Mouse (Mus musculus) NIH3T3 (cell line): ENCODE data around the gene Eif2d.

ENCODE experiments used
- DNase-seq: peaks from one replicate; pipeline ENCODE4 v3.0.0-alpha.2; 2012; ENCODE audit warnings: low read depth

The Eif2d gene

DNA sequence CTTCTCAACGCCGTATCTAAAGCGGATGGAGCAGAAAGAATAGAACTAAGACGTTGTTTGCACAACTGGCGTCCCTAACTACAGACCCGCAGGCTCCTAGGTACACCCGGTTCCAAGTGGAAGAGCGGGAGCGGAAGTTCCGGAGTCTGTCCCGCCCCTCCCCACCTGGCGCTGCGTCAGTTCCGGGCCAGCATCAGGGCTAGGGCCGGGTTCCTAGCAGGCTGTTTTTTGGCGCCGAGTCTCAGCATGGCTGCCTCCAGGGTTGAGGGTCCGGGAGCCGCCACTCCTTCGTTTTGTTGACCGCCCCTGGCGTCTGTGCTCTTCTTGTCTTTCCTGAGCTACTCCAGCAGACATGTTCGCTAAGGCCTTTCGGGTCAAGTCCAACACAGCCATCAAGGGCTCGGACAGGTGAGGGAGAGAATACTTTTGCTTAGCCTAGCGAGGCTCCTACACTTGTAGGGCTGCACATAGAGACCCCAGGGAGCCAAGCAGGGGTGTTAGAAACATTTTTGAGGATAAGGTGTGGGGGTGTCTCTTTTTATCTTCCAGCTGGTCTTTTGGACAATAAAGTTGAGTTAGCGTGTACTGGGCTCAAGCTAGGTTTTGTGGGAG lies at the start of gene Eif2d:
Eif2d (plus strand) TSS at position 164 of the 612 bp plus-strand sequence.
- DNase-seq: peak; percentile 93

DNA sequence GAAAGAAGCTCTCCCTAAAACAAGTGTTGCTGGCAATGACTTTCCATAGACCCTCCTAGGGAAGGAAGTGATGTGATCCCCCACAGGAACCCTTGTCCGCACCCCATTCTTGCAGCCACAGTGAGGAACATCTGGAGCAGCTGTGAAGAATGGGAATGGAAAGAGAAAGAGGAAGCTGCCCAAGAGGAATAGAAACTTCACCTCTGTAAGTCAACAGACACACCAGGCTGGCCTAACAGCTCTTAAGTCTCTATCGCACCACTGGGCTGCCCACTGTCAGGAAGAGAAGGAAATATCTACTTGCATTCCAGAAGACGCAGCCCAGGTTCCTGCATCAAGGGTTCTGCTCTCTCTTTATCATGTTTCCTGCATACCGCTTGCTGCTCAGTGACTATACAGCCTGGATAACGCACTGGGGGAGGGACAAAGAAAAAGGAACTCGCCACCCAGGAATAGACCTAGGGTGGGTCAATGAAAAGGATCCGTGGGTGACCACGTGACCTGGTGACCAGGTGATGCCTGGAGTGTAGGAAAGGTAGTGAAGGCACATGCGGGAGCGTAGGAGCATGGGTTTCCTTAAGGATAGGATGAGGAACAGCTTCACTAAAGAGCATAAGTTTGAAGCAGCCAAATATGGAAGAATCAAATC lies 49.1 kb upstream of the Eif2d start:
- no peak for DNase-seq

DNA sequence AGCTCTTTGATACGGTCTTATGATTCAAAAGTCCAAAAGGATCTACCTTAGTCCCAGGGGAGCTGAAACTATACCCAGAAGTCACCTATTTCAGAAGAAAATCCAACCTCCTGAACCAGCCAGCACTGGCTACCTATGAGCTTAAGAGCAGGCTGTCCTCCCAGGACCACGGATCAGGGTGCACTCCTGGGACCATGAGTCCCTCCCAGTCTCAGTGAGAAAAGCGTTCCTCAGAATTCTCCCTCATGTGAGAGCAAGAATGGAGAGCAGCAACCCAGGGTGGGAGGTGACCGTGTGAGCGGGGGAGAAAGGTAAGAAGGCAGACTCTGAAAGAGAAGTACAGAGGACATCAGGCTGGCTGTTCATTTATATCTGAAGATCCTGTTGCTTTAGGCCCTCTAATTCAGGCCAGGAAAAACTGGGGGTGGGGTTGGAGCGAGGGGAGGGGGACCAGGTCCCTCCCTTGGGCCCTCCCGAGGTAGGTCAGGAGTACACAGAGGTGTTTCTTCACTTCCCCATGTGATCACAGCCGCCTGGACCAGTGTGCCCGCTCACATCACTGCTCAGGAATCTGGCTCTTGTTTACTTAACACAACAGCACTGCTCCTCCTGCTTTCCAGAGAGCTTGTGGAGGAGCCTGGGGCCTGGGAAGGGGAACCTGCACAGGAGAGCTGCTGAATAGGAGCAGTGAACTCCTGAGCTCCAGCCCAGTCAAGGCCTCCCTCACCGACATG lies 45.2 kb upstream of the Eif2d start:
- DNase-seq: peak; percentile 88

DNA sequence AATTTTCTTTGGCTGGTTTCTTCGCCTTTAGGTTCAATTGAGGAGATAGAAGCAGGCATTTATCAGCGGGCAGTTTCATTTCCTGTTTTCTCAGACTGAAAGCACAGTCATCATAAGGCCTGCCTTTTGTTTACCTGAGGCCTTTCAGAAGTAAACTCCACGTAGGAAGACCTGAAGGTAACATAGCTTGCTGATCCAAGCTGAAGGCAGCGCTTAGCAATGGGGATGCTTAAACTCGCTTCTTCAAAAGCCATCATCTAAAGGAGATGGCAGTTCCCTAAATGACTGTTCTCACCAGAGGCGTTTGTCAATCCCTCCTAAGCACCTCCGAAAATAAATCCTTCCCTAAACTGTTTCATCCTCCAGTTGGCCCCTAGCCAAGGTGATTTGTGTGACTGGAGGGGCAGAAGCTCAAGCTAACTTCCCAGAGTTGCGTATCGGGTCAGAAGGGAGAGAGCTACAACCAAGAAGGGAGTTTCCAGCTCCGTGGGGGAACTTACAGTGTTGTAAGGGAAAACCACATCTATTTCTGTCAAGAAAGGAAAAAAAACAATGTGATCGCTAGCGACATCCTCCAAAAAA lies 42.4 kb upstream of the Eif2d start:
- DNase-seq: peak; percentile 78

DNA sequence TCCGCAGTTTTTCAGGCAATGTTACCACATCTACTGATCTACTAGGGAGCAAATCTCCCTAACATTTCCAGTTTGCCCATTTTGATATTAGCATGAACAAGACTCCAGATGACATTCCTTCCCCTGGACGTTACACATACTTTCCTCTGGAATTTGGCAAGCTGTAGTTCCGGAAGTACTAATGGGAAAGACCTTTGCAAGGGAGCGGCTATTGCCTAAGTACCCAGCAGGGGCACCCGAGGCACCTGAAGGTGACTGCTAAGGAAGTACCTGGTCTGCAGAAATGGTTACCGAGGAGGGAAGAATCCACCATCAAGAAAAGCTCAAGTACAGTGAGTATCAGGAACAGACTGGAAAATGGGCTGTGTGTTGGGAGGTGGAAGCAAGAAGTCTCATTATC lies 40.4 kb upstream of the Eif2d start:
- DNase-seq: peak; percentile 76

DNA sequence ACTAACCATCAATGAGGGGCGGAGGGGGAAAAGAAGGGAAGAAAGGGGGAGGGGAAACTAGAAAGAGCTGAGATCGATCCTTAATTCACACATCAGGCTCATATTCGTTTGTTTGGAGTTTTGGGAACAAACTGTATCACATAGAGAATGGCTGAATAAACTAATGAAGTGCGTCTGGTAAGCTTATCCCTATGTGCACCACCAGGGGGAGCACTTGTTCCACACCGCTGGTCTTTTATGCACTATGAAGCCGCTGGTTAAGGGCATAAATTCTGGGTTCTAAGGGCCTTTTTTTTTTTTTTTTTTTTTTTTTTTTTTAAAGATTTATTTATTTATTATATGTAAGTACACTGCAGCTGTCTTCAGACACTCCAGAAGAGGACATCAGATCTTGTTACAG lies 37.0 kb upstream of the Eif2d start:
- peak; percentile 94 for DNase-seq

DNA sequence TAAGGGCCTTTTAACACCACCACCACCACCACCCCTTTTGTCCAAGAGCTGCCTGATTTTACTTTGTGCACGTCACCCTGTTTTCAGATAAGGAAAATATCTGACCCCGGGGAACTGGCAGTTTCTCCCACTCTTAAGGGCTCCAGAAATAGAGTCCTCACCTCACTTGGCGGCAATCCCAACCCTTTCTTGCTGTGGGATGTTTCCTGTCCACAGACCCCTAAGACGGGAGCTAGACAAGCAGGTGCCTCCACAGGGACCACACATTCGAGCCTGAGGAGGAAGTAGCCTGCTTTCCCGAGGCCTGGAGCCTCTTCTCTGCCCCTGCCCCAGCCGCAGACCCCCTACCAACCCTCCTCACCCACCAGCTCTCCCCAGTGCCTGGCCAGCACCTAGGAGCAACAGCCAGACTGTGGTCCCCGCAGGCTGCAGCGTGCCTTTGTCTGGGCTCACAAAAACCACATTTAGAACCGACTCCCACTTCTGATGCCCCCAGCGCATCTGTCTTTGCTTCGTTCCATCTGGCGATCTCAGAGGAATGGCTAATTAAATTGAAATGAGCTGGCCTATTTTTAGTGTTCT lies 36.5 kb upstream of the Eif2d start:
- DNase-seq: peak; percentile 41

DNA sequence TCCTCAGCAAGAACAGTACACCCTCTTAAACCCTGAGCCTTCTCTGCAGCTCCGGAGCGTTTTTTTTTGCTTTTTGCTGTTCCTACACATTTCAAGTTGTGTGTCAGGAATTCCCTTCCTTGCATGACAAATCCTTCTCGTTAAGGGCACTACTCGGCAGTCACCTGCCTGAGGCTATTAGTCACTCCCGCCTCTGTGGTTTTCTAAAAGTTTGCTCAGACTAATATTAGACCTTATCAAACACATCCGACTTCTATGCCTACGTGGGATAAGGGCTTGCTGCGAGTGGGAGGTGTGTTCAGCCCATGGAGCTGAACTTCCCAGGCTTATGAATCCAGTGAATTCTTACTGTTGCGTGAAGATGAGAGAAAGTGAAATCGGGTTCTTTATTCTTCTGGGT lies 34.5 kb upstream of the Eif2d start:
- DNase-seq: peak; percentile 66

DNA sequence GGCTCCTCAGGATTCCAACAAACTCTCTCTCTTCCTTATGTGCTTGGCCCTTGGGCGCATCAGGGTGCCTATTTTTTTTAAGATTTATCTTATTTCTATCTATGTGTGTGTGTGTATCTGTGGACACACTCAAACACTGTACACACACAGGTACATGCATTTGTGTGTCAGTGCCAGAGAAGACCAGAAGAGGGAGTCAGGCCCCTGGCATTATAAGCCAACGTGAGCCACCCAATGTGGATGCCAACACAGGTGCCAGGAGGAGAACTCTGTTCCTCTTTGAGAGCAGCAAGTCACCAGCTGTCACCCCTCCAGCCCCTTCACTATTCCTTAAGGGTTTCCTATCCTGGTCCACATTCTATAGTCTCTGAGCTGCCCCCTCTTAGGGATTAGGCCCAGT lies 34.0 kb upstream of the Eif2d start:
- peak; percentile 50 for DNase-seq

DNA sequence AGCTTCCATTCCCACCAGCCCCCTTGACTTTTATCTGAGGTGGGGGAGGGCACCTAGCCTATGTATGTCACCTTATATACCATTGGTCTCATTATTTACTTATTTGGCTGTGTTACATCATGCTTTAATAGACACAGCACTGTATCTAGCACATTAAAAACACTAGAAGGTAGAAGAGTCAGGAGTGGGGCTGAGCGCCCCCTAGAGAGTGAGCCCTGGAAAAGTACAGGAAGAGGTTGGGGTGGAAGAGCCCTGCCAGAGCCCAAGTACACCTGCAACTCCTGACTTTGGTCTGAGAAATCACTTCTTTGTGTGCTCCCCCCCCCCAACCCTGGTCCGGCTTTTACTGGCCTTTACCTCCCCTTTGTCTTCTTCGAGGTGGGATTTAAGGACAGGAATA lies 31.0 kb upstream of the Eif2d start:
- peak; percentile 37 for DNase-seq

DNA sequence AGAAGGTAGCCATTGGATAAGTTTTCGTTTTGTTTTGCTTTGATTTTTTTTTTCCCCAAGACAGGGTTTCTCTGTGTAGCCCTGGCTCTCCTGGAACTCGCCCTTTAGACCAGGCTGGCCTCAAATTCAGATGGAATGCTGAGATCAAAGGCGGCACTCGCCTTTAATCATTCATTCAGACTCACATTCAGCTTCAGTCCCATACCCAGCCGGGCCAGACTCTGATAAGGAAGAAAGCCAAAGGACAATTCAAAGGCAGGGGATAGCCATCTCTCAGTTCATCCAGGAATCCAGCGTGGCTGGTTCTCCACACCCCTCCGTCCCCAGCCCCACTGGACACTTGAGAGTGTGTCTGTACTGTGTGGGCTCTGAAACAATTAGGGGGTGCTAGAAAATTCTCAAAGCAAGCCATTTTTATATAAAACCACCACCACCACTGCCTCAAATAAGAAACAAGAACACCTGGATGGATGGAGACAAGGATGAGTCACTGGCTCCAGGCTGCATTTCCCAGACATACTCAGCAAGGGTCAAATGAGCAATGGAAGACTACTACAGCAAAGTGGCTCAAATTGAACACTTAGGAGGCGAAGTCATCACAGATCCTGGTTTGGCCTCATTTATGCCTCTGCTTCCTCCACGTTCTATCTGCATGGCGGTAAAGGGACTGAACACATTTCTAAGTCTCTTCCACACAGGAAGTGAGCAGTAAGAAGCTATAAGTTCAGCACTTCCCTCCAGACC lies 29.3 kb upstream of the Eif2d start:
- peak; percentile 54 for DNase-seq

DNA sequence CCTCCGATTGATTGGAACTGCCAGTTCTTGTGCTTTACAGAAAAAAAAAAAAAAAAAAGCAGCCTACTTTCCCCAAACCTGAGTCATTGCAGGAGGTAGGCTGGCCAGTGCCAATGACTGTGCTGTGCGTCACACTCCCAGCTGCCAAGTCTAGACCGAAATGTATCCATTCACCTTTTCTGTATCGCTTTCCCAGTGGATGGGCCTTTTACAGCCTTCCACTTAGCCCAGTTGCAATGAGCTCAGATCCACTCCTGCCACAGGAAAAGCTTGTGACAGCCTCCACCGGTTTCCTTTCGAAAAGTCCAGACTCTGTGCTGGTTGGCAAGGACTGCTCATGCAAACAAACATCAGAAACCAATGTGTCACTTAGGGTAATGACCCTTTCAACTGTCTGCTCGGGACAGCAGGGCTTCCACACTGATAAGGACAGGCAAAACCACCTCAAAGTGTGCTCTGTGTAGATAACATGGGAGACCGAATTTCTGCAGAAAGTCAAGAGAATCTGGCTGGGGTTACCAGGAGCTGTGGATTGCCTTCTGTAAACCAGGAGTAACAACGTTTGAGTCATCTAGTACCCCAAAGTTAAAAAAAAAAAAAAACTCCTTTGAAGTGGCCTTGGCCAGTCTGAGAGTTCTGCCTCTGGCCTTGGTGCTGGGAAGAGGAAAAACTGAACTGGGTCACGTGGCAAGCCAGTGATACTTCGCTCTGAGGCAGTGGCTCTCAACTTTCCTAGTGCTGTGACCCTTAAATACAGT lies 26.8 kb upstream of the Eif2d start:
- DNase-seq: peak; percentile 91

DNA sequence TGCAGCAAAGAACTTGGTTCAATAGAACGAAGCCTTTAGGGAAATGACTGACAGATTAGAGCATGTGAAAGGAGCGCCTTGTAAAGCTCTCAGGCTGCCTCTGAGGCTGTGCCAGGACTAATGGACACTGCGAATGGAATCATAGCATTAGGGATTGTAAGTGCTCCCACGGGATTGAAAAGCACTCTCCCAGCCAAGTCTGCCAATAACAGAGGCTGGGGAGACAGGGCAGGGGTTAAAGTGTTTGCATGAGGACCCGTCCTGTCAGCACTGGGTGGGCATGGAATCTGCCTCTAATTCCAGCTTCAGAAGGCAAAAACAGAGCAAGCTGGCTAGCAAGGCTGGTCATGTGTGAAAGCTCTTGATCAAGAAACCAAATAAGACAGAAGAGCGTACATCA lies 18.8 kb upstream of the Eif2d start:
- no peak for DNase-seq

DNA sequence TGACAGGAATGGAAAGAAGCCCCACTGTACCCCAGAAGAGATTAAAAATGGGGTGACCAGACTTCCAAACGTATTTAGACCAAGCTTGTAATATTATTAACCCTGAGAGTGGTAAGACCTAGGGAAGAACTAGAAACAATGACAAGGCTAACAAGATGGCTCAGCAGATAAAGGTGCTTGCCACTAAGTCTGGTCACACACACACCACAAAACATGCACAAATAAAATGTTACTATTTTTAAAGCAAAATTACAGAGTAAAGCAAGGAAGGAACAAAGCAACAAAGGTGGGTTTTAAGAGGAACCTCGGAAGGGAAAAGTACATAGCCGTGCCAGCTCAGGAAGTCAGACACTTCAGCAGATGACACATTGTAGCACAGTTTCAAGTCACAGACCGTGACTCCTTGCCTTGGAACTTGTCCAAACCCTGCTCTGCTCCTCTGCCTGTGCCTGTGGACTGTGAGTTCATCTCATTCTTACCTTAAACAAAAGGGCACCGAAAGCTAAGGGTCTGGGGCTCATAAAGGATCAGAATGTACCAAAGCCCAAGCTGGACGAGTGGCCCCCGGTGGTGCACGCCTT lies 17.9 kb upstream of the Eif2d start:
- peak; percentile 40 for DNase-seq

DNA sequence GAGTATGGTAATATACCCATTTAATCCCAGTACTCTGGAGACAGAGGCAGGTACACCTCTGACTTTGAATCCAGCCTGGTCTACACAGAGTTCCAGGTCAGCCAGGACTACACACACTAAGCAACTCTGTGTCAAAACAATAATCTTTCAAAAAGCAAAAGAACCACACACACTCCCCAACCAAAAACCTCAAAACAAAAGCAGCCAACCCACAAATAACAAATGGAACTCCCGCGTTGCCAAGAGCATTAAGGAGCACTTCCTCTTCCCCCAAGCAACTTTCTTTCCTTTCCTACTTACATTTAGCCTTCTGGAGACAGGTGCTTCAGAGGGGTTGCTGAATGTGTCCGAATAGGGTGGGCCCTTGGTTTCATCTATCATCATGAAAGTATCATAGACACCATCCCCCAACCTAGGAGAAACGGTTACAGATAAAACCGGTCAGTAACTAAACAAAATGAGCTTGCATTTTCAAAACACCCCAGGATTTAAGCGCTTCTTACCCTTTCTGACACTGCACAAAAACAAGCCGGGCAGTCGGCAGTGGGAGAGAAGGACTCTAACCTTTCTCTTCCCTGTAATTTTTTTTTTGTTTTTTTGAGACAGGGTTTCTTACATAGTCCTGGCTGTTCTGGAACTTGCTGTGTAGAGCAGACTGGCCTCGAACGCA lies 16.9 kb upstream of the Eif2d start:
- no peak for DNase-seq

DNA sequence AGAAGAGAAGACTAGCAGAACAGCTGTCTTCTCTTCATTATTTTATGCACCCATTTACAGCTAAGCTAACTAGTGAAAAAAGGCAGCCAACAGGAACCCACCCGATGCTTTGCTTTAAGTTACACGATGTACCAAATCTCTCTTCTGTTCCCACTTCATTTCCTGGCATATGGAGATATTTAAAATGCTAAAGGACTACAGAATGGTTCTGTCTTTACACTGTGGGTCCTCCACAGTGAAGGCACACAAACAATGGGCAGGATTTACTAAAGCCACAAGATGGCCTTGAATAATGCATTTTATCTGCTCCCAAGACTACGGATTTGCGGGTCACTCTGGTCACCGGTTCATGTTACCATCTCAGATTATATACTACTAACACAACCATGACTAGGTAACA lies 15.9 kb upstream of the Eif2d start:
- DNase-seq: no peak

DNA sequence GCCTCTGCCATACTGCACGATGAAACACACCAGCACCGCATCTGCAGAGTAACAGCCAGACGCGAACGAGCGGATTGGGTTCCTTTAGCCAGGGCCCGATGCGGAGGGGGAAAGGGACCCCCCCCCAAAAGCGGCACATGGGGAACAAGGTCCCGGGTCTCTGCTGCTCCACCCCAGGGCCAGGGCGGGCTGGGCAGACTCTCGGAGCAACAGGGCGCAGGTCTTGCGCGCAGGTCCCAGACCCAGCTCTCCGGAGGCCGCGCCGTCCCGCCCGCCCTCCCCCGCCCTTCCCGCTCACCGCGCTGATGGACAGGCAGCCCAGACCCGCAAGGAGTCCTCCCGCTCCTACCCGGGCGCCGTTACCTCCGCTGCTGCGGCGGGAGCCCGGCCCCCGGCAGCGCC lies 15.3 kb upstream of the Eif2d start:
- no peak for DNase-seq

DNA sequence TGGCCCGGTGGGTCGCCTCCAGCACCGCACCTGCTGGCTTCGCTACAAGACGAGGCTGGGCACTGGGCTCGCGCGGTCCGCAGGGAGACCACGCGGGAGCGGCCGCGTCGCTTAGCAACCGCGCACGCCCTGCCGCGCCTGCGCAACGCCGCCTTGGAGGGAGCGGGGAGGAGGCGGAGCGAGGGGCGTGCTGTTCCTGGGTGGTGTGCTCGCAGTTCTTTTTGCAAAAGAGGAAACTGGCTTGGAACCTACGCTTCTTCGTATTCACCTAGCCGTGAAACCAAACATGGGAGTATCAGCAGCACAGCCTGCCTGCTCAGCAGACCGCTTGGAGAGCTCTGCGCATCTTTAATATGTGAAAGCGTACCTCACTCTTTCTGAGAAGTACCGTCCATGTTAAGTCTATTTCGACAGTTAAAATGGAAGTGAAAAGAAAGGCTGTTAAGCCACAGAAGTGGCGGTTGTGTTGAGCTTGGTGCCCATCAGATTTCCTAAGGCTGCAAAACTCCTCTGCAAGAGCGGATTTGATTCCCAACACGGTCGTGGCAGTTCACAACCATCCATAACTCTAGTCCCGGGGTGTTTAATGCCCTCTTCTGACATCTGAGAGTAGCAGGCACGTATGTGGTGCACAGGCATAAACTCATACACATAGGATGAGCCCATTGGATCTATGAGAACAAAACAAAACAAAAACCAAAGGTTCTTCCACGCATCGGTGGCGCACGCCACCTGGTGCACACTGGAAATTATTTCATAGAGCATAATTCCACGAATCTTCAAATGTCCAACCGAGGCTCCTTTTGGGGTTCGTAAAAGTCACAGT lies 14.6 kb upstream of the Eif2d start, which contains the start of gene Dyrk3:
Dyrk3 (minus strand) TSS at position 150 of the 826 bp plus-strand sequence.
- peak; percentile 97 for DNase-seq
